Mouse (Mus musculus): ENCODE data around the gene H2-Ab1.

H2-Ab1 gene

GRCm38 (mm10) chr17:34272102-34272501 is 14.6 kb downstream of the H2-Ab1 start:
- no peak for ATAC-seq (ENCODE audit: insufficient number of reproducible peaks, low FRiP score, low TSS enrichment)

GRCm38 (mm10) chr17:34280499-34281038 is 23.1 kb downstream of the H2-Ab1 start:
- ATAC-seq (ENCODE audit: insufficient number of reproducible peaks, low FRiP score, low TSS enrichment), result no peak

- ATAC-seq (ENCODE audit: insufficient number of reproducible peaks, low FRiP score, low TSS enrichment), result no peak
Observed at GRCm38 (mm10) chr17:34281836-34282235, 24.3 kb downstream of the H2-Ab1 start.

GRCm38 (mm10) chr17:34285371-34285770 is 27.9 kb downstream of the H2-Ab1 start:
- no peak for ATAC-seq (ENCODE audit: insufficient number of reproducible peaks, low FRiP score, low TSS enrichment)

- ATAC-seq (ENCODE audit: insufficient number of reproducible peaks, low FRiP score, low TSS enrichment), result no peak
Observed at GRCm38 (mm10) chr17:34285848-34286247, 28.4 kb downstream of the H2-Ab1 start.

- ATAC-seq (ENCODE audit: insufficient number of reproducible peaks, low FRiP score, low TSS enrichment), result no peak
Observed at GRCm38 (mm10) chr17:34286501-34286900, 29.0 kb downstream of the H2-Ab1 start.

- no peak for ATAC-seq (ENCODE audit: insufficient number of reproducible peaks, low FRiP score, low TSS enrichment)
Observed at GRCm38 (mm10) chr17:34286999-34287398, 29.5 kb downstream of the H2-Ab1 start.

GRCm38 (mm10) chr17:34287648-34288047 is 30.2 kb downstream of the H2-Ab1 start, which contains the start of gene H2-Aa:
Gene H2-Aa, minus strand, starts transcription at chr17:34287823.
- no peak for ATAC-seq (ENCODE audit: insufficient number of reproducible peaks, low FRiP score, low TSS enrichment)

GRCm38 (mm10) chr17:34288131-34288530 is 30.6 kb downstream of the H2-Ab1 start:
- ATAC-seq (ENCODE audit: insufficient number of reproducible peaks, low FRiP score, low TSS enrichment), result no peak

- ATAC-seq (ENCODE audit: insufficient number of reproducible peaks, low FRiP score, low TSS enrichment), result no peak
Observed at GRCm38 (mm10) chr17:34291609-34292008, 34.1 kb downstream of the H2-Ab1 start.

- no peak for ATAC-seq (ENCODE audit: insufficient number of reproducible peaks, low FRiP score, low TSS enrichment)
Observed at GRCm38 (mm10) chr17:34292570-34292969, 35.1 kb downstream of the H2-Ab1 start.

- ATAC-seq (ENCODE audit: insufficient number of reproducible peaks, low FRiP score, low TSS enrichment), result no peak
Observed at GRCm38 (mm10) chr17:34293533-34293932, 36.0 kb downstream of the H2-Ab1 start.

- ATAC-seq (ENCODE audit: insufficient number of reproducible peaks, low FRiP score, low TSS enrichment), result no peak
Observed at GRCm38 (mm10) chr17:34294249-34294648, 36.8 kb downstream of the H2-Ab1 start.

- ATAC-seq (ENCODE audit: insufficient number of reproducible peaks, low FRiP score, low TSS enrichment), result no peak
Observed at GRCm38 (mm10) chr17:34295307-34295706, 37.8 kb downstream of the H2-Ab1 start.

- ATAC-seq (ENCODE audit: insufficient number of reproducible peaks, low FRiP score, low TSS enrichment), result no peak
Observed at GRCm38 (mm10) chr17:34295891-34296794, 38.7 kb downstream of the H2-Ab1 start.

GRCm38 (mm10) chr17:34299356-34299755 is 41.9 kb downstream of the H2-Ab1 start:
- no peak for ATAC-seq (ENCODE audit: insufficient number of reproducible peaks, low FRiP score, low TSS enrichment)

GRCm38 (mm10) chr17:34300071-34300470 is 42.6 kb downstream of the H2-Ab1 start:
- no peak for ATAC-seq (ENCODE audit: insufficient number of reproducible peaks, low FRiP score, low TSS enrichment)

- ATAC-seq (ENCODE audit: insufficient number of reproducible peaks, low FRiP score, low TSS enrichment), result no peak
Observed at GRCm38 (mm10) chr17:34300691-34301566, 43.4 kb downstream of the H2-Ab1 start.

GRCm38 (mm10) chr17:34301670-34302190 is 44.2 kb downstream of the H2-Ab1 start:
- ATAC-seq (ENCODE audit: insufficient number of reproducible peaks, low FRiP score, low TSS enrichment), result no peak

- ATAC-seq (ENCODE audit: insufficient number of reproducible peaks, low FRiP score, low TSS enrichment), result no peak
Observed at GRCm38 (mm10) chr17:34303789-34304188, 46.3 kb downstream of the H2-Ab1 start.

- ATAC-seq (ENCODE audit: insufficient number of reproducible peaks, low FRiP score, low TSS enrichment), result no peak
Observed at GRCm38 (mm10) chr17:34304751-34305150, 47.3 kb downstream of the H2-Ab1 start.
